Mouse (Mus musculus) right cerebral cortex, postnatal 36 days (tissue): ENCODE measurements around the gene RPS10-NUDT3.
"Not testable (repeated sequence)": the region's sequence is repeated elsewhere in the genome, so short reads cannot be mapped to it uniquely, and the experiment has no call there.

Source experiments
- DNase-seq, 2 experiments: peaks; one replicate each; pipeline ENCODE4 v3.0.0; 2022; ENCODE audit warnings: low spot score in 2 of 2, mixed read lengths in 1 of 2

The RPS10-NUDT3 gene

DNA sequence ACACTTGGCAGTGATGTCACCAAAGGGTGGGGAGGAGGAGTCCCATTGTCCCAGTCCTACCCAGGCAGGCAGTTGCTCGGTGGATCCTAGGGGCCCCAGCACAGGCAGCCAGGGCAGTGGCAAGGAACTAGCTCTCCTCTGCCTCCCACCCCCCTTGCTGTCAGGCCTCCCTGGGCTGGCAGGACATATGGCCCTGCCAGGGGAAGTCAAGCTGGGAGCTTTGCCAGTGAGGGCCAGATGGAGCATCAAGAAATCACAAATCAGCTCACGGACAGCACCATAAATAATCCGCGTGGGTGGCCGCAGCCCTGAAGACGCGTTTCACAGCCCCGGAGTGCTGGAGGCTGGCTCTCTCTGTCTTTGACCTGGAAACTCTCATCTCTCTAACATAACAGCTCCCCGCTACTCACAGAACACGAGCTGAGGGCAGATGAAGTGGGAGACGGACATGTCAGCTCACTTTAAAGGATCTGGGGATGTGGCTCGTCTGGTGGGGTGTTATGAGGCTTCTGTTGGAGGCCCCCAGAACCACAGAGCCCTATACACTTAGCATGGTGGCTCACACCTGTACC is 7.6 kb upstream of the RPS10-NUDT3 start:
- DNase-seq, result peak; percentile 80 to 88

DNA sequence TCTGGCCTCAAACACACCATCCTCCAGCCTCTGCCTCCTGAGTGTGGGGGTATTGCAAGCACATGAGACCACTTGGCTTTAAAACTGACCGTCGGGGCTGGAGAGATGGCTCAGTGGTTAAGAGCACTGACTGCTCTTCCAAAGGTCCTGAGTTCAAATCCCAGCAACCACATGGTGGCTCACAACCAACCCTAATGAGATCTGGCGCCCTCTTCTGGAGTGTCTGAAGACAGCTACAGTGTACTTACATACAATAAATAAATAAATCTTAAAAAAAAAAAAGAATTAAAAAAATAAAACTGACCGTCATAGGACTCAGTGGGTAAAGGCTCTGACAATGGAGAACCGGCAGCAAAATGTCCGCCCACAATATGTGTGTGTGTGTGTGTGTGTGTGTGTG is 4.8 kb upstream of the RPS10-NUDT3 start:
- DNase-seq, result not testable (repeated sequence)

DNA sequence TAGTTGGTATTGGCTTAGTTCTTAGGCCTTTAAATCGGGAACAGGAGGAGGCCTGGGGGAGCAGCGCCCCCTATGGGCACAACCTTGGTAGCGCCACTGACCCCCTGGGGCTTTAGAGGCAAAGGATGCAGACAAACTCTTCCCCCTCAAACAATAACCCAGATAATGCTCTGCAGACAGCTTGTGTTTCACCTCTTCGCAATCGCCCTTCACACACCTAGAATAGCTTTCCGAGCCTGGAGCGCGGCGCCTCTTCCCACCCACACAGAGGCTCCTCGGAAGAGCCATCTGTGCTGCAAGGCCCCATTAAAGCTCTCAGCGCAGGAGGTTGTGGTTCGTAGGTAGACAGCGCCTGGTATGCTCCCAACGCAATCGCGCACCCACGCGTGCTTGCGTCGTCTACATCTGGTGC is 3.9 kb upstream of the RPS10-NUDT3 start:
- peak; percentile 86 to 89 for DNase-seq

DNA sequence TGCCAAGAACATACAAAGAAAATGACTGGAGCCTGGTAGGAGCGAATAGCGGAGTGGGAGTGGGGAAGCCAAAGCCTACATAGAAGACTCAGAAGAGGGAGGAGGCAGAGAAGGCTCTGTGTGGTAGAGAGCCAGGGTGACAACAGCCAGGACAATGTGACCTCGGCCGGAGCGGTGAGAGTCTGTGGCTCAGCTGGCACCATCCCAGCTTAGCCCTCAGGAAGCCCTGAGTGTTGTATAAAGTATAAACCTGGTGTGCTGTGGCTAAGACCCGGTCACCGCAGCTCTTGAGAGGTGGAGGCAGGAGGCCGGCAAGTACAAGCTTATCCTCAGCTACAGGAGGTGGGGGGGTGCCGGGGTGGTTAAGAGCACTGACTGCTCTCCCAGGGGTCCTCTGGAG is 2.3 kb upstream of the RPS10-NUDT3 start:
- DNase-seq, result no peak

DNA sequence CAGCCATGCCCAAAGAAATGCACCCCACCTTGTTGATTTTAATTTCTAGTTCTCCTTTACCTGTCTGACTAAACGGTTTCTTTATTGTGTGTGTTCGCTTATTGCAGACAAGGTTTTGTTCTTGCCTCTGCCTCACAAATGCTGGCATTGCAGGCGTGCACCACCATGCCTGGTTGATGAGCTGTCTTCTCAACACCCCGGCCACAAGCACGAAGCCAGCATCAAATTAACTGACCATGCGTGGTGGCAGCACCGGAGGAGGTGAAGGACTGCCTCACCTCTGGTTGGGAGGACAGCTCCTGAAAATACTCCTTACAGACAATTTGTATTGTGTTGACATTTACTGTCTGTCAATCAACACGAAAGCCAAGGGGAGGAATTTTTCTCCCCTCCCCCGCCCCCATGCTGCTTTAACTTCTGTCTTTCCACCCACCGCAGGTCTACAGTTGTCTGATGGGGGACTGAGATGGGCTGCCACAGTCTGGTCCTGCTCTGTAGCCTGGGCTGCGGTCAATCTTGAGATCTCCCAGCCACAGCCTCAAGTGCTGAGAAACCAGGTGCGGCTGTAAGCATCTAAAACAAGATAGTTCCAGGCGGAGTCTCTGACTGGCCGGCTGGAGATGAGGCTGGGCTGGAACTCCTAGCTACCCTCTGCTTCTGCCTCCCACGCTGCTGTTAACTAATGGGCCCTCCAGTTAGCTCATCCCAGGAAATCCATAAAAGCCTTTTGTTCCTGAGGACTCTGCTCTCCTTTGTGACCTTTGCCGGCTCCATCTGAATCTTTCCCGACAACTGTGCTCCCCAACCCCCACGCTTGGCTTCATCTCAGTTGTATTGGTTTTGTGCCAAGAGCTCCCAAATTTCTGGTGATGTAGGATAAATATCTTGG is 1.4 kb upstream of the RPS10-NUDT3 start, which contains the start of gene Rps10:
Gene Rps10 (minus strand): TSS at position 538 of the 889 bp plus-strand sequence.
- no peak for DNase-seq

DNA sequence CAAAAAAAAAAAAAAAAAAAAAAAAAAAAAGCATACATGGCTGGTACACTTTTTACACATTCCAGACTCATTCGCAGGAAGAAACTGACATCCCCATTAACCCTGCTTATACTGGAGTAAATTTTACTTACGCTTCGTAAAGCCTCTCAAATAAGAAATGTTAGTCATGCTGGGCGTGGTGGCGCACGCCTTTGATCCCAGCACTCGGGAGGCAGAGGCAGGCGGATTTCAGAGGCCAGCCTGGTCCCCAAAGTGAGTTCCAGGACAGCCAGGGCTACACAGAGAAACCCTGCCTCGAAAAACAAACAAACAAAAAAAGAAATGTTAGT is 517 bp upstream of the RPS10-NUDT3 start:
- not testable (repeated sequence) for DNase-seq

DNA sequence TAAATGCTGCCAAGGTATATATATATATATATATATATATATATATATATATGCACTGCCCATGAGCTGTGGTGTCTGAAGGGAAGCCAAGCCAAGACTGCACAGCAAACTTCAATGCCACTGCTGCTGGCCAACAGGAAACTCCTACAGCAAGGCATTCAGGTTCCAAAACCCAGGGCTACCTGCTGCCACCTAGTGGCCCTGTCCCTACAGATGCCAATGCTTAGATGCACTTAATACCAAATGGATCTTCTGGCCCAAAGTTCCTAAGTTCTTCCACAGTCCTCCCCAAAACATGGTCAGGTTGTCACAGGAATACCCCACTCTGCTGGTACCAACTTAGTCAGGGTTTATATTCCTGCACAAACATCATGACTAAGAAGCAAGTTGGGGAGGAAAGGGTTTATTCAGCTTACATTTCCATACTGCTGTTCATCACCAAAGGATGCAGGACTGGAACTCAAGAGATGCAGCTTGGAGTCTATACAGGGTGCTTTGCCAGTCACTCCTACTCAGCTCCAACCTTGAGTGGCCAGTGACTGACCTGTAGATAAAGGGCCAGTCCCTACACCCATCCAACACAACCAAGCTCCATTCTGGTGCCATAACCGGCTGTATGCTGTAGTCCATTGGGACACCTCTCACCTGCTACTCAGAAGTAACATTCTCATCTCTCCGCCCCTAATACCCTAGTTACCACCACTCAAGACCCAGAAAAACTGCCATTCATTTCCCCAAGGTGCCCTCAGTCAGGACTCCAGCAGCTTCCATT is 5.6 kb downstream of the RPS10-NUDT3 start:
- peak; percentile 77 to 78 for DNase-seq

DNA sequence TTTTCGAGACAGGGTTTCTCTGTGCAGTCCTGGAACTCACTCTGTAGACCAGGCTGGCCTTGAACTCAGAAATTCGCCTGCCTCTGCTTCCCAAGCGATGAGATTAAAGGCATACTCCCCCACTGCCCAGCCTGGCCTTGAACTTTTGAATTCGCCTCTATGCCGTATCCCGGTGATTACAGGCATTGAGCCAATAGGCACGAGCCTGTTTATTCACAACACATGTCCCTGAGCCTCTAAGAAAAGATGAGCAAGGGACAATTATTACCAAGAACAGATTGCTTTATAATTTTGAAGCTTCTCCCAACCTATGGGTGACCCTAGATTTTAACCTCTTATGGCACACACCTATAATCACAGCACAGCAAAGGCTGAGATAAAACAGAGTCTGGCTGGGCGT is 6.6 kb downstream of the RPS10-NUDT3 start:
- DNase-seq, result no peak

DNA sequence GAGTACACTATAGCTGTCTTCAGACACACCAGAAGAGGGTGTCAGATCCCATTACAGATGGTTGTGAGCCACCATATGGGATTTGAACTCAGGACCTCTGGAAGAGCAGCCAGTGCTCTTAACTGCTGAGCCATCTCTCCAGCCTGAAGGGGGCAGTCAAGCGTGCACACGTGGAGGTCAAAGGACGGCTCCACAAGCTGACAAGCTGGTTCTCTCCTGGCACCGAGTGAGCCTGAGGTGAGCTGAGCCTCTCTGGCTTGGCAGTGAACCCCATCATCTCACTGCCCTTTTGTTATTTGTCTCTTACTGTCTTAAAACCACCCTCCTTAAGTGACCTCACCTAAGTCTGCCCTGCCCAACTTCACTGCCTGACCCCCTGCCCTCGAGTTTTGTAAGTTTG is 7.6 kb downstream of the RPS10-NUDT3 start:
- no peak for DNase-seq

DNA sequence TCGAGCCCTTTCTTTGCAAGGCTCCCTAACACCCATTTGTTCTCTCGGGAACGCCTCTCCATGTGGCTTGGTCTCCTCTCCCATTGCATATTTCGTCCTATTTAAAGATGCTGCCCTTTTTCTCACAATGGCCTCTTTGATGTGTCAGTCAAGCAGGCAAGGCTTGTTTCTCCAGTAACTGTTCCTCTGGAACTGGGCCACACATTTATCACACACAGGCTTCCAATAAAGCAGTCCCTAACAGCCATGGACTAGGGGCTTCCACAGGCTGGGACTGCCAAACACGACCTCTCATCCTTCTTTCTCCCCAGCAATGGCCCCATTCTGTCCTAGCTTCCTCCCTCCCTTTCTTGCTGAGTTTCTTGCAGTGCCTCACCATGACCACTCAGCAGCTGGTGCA is 8.3 kb downstream of the RPS10-NUDT3 start:
- DNase-seq, result no peak

DNA sequence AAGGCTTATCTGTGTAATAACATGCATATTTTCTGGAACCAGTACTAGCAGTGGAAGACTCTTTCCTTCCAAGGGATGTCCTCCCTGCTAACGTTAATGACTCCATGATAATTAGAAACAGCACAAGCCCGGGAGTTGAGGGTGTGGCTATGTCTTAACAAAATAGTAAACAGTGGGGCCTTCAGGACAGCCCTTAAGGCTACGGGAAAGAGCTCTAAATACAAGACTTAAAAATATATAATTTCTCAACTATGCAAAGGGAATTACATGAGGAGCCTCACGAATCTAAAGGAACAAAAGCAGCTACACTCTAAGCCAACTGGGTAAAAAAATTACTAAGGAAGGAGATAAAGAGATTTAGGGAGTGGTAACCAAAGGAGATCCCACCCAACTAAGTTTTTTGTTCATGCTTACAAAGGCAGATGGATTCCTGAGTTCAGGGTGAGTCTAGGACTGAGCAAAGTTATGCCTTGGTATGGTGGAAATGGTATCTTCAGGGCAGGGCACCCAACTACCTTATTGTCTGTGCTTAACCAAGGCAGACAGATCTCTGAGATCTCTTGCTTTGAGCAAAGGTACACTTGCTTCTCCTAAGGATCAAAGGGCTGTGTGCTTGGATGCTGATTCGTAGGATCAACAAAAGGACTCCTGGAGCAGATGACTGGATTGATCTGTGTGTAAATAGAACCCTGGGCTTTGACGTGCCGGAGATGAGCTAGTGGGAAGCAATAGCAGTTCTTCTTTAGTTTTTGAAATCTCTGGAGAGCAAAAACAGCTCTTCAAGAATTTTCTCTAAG is 9.4 kb downstream of the RPS10-NUDT3 start:
- no peak for DNase-seq

DNA sequence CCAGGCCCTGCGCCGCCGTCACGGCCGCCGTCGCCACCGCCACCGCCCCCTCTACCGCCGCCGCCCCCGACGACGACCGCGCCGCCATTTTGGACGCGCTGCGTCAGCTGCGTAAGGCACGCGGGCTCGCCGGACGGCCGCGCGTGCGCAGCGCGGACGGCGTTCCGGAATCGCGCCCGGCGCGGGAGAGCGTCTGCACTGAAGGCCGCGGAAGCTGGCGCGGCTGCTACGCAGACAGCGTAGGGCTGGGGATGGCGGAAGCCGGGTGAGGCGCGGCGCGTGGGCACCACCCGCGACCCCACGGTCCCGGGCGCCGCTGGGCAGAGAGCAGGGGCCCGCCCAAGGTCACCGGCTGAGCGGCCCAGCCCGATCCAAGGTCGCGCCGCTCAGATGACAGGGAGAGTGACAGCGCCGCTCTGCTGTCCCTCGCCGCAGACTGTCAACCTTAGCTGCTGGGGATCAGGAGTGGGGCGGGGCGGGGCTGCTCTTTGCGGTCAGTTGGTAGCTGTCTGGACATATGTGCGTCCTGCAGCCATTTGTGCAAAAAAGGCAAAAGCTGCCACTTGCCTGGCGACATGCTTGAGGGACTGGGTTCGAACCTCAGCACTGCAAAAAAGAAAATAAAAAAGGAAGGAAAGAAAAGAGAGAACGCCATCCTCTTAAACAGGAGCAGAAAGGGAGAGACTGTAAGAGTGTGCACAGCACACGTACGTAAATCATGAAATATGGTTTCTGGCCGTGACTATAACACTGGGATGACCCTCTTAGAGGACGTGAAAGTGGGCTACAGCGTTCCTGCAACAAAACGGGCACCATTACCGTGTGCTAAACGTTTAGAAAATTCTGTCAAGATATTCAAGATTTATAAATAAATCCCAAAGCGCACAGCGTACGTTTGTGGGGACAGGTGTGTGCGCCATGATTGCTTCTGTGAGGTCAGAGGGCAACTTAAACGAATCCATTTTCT is 11.4 kb downstream of the RPS10-NUDT3 start, which contains the start of gene Nudt3:
Gene Nudt3 (minus strand): TSS at position 136 of the 967 bp plus-strand sequence.
- peak; percentile 82 to 83 for DNase-seq

DNA sequence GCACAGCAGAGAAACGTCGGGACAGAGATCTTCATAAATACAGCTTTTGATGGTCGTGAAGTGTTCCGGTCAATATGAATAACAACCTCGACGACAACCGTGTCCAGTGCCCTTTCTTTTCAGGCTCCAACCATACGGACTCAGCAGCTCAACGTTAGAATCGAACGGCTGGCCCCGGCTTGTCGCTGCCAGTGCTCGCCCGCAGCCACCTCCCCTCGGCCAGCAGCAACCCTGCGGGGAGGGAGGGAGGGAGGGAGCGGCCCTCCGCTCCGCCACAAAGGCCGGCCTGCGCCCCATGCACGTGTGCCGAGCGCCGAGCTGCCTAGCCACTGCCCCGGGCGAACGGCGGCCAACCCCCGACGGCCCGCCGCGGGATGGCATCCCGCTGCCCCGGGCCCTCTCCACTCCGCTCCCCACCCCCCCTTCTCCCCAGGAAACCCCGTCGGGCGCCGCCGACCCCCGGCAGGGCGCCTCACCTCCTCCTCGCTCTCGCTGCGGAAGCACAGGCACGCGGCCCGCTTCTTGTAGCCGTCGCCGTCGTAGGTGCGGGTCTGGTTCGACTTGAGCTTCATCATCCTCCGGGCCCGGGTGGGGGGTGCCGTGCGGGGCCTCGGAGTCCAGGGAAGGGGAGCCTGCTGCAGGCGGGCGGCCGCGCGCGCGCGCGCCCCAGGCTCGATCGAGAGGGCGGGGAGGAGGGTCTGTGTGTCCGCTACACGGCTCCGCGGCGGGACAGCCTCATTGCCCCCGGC is 12.2 kb downstream of the RPS10-NUDT3 start:
- no peak for DNase-seq

DNA sequence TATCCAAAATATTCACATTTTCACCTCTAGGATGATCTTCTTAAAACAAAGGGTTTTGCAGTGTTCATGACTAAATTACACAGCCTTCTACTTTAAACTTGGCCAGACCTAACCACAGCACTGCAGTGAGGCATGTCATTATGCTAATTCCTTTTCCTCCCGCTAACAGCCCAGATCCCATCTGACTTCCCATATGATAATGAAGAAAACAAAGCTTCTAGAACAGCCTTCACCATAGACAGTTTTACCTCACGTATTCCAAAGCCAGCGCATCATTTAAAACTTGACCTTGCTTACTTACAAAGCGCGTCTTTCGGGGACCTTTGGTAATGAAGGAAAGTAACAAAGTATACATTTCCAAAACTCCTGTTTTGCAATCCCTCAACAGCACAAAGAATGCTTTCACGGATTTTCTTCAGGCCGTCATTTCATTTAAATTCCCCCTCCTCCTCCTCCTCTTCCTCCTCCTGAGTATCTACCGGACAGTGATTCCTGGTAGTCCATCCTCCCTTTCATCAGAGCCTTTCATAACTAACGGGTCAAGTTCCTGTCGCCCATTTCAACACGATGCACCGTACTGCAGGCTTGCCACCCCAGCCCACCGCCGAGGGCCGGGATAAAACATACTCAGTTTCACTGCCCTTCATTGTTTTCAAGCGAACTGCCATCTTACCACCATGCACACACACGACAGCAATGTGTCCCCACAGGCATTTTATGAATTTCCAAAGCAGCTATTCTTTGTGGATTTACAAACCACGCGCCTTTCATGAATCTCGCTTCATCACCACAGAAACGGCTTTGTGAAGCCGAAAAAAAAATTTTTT is 13.1 kb downstream of the RPS10-NUDT3 start:
- no peak for DNase-seq

DNA sequence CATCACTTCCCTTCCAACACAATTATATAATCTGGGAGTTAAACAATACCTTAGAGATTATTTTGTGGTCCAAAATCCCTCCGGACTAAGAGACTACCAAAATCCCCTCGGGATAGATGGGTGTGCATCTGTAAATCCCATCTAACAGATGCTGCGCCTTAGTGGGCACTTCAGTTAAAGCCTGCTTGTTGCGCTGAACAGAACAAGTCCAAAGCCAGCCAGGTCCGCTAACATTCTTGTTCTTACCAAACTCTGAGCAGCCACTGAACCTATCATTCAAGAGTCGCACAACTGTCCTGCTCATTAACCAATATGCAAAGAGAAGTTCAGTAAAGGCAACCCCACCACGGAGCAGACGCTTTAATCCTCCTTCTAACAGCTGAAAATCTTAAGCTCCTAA is 13.9 kb downstream of the RPS10-NUDT3 start:
- DNase-seq, result no peak

DNA sequence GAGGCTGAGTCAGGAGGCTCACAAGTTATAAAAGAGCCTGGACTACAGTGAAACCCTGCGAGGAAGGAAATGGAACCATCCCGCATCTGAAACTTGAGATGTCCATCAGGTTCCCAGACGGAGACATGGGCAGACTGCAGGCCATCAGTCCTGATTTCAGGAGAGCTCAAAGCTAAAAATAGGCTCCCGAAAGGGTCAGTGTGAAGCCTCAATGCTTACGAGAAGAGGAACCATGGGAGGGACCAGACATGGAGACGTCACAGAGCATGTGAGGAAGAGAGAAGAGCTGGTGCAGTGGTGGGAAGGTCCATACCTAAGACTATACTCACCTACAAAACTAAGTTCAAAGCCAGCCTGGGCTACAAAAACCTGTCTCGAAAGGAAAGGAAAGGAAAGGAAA is 19.6 kb downstream of the RPS10-NUDT3 start:
- DNase-seq, result no peak

DNA sequence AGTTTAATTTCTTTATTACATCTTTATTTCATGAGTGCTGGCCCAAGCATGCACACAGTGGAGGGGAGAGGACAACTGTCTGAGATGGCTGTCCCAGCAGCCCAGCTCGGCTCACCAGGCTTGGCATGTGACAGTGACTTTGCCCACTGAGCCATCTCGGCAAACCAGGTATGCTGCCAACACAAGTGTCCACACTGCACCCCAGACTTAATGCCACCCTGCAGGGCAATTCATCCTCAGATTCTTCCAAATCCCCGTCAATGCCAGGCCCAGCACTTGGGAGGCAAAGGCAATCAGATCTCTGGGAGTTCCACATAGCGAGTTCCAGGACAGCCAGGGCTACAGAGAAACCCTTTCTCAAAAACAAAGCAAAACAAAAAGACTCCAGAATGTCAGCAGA is 22.0 kb downstream of the RPS10-NUDT3 start:
- no peak for DNase-seq

DNA sequence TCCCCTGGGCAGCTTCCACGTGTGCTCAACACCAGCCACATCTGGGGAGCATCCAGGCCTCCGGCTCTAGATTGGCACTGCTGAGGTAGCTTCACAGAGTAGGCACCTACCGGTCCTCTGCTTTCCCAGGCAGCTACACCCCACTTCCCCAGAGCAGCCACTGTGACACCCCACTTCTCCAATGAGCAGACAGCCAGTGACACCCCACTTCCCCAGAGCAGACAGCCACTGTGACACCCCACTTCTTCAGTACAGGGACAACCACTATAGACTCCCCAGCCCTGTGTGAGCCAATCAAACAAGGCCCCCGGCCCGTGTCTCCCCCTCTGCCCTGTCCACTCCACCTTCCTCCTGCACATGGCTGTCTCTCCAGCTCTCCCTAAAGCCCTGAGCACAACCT is 23.0 kb downstream of the RPS10-NUDT3 start:
- DNase-seq, result no peak

DNA sequence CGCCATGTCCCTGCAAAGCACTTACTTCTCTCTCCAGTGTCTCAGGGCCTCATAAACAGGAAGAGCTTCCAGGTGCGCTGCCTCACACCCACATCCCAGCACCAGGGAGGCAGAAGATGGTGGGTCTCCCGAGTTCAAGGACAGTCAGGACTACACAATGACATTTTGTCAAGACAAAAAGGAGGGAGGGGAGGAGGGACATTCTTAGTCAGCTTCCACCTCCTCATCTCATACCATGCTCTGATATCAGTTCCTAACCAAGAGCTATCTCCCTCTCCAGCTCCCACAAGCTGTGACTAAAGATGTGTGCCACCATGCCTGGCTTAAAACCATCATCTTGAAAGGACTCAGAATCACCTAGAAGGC is 23.5 kb downstream of the RPS10-NUDT3 start:
- DNase-seq, result no peak
